Mouse (Mus musculus) olfactory bulb, adult 2 months (tissue): ENCODE measurements around the gene Zfp704.

Experiments
- CTCF ChIP-seq: fragments of 200-500 bp; IDR thresholded peaks from 2 replicates; pipeline ENCODE4 v1.5.1; 2012; ENCODE audit warnings: low read depth, mild to moderate bottlenecking, low read length, moderate library complexity; ENCODE audit not compliant: insufficient read depth
- POLR2A ChIP-seq: fragments of 200-500 bp; IDR thresholded peaks from 2 replicates; pipeline ENCODE4 v1.6.1; 2012; ENCODE audit warnings: mild to moderate bottlenecking, low read depth, low read length, moderate library complexity; ENCODE audit not compliant: insufficient read depth

DNA sequence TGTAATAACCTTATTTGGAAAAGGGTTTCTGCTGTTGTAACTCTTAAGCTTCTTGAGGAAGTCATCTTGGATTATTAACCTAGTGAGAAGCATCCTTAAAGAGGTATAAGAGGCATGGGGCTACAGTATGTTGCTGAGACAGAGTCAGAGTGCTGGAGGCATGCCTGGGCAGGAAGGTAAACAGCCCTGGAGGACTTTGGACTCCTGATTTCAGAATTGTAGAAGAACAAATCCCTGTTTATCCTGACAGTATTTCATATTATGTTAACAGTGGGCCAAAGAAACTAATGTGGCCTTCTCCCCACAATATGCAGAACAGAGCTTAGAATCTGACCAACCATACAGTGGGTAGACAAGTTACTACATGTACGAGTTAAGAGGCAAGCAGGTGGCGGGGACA, 71.4 kb downstream of the Zfp704 start:
- TF ChIP-seq CTCF (no peak), POLR2A (no peak)
